Mouse (Mus musculus): Measurements from ENCODE around the gene Gpr31b. TPM values are rescaled to one million over a fixed set of nuclear protein-coding genes. Genes with fewer than 3 reads are reported as not detected.

Gene Gpr31b
- 0.17 and 0.27 TPM in 2 replicates for polyA plus RNA-seq (2012; rRNA removed; ENCODE audit: low replicate concordance)

DNA sequence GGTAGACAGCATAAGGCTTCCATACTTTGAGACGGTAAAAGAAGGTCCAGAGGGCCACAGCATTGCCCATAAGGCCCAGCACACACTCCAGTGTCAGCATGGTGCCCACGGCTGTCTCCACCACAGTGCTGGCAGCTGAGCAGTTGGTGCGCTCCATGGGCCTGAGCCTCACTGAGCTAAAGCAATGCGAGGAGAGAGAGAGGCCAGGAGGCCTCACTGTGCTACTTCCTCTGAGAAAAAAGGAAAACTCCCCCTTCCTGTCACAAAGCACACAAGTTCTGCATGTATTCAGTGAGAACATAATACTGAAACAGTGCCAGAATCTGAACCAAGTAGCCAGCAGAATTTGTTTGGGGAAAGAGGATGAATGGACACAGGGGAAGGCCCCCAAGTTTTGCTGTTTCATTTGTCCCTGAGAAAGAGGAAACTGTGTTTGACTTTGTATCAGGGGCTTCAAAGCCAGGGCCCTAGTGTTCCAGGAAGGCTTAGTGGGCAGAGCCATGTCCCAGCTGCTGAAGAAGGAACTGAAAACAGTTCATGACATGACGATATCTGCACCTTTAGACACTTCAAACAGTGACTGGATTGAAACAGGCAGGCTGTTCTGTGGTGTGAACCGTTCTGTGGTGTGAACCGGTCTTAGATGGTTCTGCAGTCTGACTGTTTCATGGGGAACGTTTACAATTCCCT, at the start of gene Gpr31b:
Gpr31b (minus strand) TSS at position 173 of the 690 bp plus-strand sequence.

DNA sequence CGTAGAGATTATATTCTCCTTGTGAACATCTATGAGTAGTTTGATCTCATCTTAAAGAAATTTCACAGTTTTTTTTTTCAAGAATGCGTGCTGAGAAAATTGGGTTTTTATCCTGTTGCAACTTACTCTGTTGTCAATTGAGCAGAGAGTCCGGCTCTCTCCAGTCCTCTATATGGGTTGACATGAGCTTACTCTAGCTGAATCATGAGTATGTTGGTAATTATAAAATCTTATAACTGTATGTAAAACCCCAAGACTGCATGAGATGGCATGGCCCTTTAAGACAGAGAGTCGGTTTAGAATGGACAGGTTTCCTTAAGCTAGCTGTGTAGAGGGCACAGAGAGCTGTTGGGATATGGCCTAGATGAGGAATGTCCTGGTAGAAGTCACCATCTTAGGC, 8.7 kb upstream of the Gpr31b start, which contains the start of gene Tcp10b:
Tcp10b (plus strand) TSS at position 301 of the 400 bp plus-strand sequence.

DNA sequence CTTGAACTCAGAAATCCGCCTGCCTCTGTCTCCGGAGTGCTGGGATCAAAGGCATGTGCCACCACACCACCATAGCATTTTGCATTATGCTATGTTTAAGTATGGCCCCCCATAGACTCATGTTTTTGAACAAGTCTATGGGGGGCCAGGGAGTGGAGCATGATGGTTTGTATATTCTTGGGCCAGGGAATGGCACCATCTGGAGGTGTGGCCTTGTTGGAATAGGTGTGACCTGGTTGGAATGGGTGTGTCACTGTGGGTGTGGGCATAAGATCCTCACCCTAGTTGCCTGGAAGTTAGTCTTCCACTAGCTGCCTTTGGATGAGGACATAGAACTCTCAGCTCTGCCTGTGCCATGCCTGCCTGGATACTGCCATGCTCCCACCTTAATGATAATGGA, 45.5 kb downstream of the Gpr31b start, which contains the start of gene Sod2:
Sod2 (plus strand) TSS at position 301 of the 400 bp plus-strand sequence.

Other genes starting within 250 kb of the Gpr31b start
- gene Mas1, start 184.2 kb downstream of the Gpr31b start, polyA plus RNA-seq (2012; rRNA removed; ENCODE audit: low replicate concordance), result 0.17 and 0.47 TPM in 2 replicates
- gene Mrgprh, start 176.3 kb downstream of the Gpr31b start, polyA plus RNA-seq (2012; rRNA removed; ENCODE audit: low replicate concordance), result 0.39 and 2.3 TPM in 2 replicates
- gene Pnldc1, start 142.1 kb downstream of the Gpr31b start, polyA plus RNA-seq (2012; rRNA removed; ENCODE audit: low replicate concordance), result 5.4 and 9.0 TPM in 2 replicates
- 33.7 and 62.6 TPM in 2 replicates for gene Tcp1, start 136.6 kb downstream of the Gpr31b start, polyA plus RNA-seq (2012; rRNA removed; ENCODE audit: low replicate concordance)
- gene Mrpl18, start 136.0 kb downstream of the Gpr31b start, polyA plus RNA-seq (2012; rRNA removed; ENCODE audit: low replicate concordance), result 21.4 and 30.4 TPM in 2 replicates
- 0.80 and 1.0 TPM in 2 replicates for gene Acat3, start 111.7 kb downstream of the Gpr31b start, polyA plus RNA-seq (2012; rRNA removed; ENCODE audit: low replicate concordance)
- gene Acat2, start 91.5 kb downstream of the Gpr31b start, polyA plus RNA-seq (2012; rRNA removed; ENCODE audit: low replicate concordance), result 34.6 and 51.4 TPM in 2 replicates
- gene Wtap, start 58.1 kb downstream of the Gpr31b start, polyA plus RNA-seq (2012; rRNA removed; ENCODE audit: low replicate concordance), result 11.8 and 17.5 TPM in 2 replicates
- gene Sod2, start 45.5 kb downstream of the Gpr31b start, polyA plus RNA-seq (2012; rRNA removed; ENCODE audit: low replicate concordance), result 428 and 898 TPM in 2 replicates
- gene Tcp10b, start 8.8 kb upstream of the Gpr31b start, polyA plus RNA-seq (2012; rRNA removed; ENCODE audit: low replicate concordance), result 0.08 and 0.10 TPM in 2 replicates
- 0.10 TPM in 1 of 2 replicates, not detected in the other for gene Unc93a, start 79.5 kb upstream of the Gpr31b start, polyA plus RNA-seq (2012; rRNA removed; ENCODE audit: low replicate concordance)
- not detected in 2 replicates for gene Smok2a, start 168.9 kb upstream of the Gpr31b start, polyA plus RNA-seq (2012; rRNA removed; ENCODE audit: low replicate concordance)
- not detected in 2 replicates for gene Smok2b, start 178.0 kb upstream of the Gpr31b start, polyA plus RNA-seq (2012; rRNA removed; ENCODE audit: low replicate concordance)